Mouse (Mus musculus) brain, embryonic 14.5 days (tissue): ENCODE measurements around the gene Gm10277.

Experiments
- CTCF ChIP-seq: fragments of 200-500 bp; IDR thresholded peaks from 2 replicates; pipeline ENCODE4 v1.5.1; 2012; ENCODE audit warnings: inconsistent platforms, mild to moderate bottlenecking, moderate library complexity, borderline replicate concordance; ENCODE audit not compliant: insufficient read depth, insufficient read length; ENCODE audit errors: extremely low read depth
- POLR2A ChIP-seq: fragments of 200-500 bp; IDR thresholded peaks from 2 replicates; pipeline ENCODE4 v1.6.1; 2012; ENCODE audit warnings: mild to moderate bottlenecking, inconsistent platforms, borderline replicate concordance; ENCODE audit not compliant: poor library complexity, insufficient read depth, insufficient read length, severe bottlenecking; ENCODE audit errors: extremely low read depth

DNA sequence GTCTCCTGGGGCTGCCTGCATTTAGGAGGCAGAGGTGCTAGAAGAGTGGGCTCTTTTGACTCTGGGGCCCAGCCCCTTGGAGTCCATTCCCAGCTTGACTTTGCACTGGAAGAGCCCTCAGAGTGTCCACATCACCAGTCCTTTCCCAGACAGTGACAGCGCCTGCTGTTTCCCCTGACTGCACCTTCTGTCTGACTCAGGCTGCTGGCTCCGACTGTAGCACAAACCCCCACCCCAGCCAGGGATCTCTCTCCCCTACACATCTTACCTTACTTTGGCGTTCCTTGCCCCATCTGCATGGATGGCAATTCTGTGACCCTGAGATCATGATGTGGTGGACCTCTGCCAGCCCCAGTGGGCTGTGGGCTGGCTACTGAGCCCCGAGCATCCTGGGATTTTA lies 21.7 kb upstream of the Gm10277 start:
- TF ChIP-seq POLR2A (no peak), CTCF (no peak)
